Comparison of ENCODE assay signal across 31 mouse cellular contexts in genomic region chr2:92505291-92505690, GRCm38 (mm10).
"Had no signal": no experiment of that assay in that cellular context is flagged by ENCODE, and none has a peak within 500 bp of the region (broad histone marks: within the 10 kb centered on the region; RNA-seq: fewer than 3 reads in every experiment).

No protein-coding gene starts in this region.

- H3K27ac ChIP-seq: limb, embryonic 10.5 days; limb, embryonic 12.5 days; limb, embryonic 13.5 days; limb, embryonic 15.5 days; liver, embryonic 12.5 days; liver, embryonic 13.5 days; liver, embryonic 14.5 days; liver, embryonic 15.5 days; lung, embryonic 15.5 days; macrophage; midbrain, embryonic 12.5 days; midbrain, embryonic 13.5 days; midbrain, embryonic 15.5 days; neural tube, embryonic 12.5 days; neural tube, embryonic 13.5 days had no signal

- H3K9ac ChIP-seq: limb, embryonic 12.5 days; limb, embryonic 13.5 days; limb, embryonic 15.5 days; liver, embryonic 12.5 days; liver, embryonic 13.5 days; liver, embryonic 14.5 days; liver, embryonic 15.5 days; liver, postnatal 0 days; lung, embryonic 14.5 days; lung, embryonic 15.5 days; midbrain, embryonic 12.5 days; midbrain, embryonic 13.5 days; midbrain, embryonic 15.5 days; neural tube, embryonic 12.5 days; neural tube, embryonic 13.5 days had no signal

- DNase-seq: left cerebral cortex, postnatal 4 days; liver; liver, embryonic 13.5 days; liver, postnatal 0 days; lung, adult 18-20 months; lung, adult 2 months; lung, embryonic 14.5 days; lung, postnatal 10 days; lung, postnatal 14 days; lung, postnatal 36 days; lung, postnatal 4 days; midbrain, embryonic 14.5 days had no signal

- H3K4me1 ChIP-seq: limb, embryonic 12.5 days; limb, embryonic 13.5 days; limb, embryonic 15.5 days; liver, embryonic 12.5 days; liver, embryonic 13.5 days; liver, embryonic 15.5 days; lung, embryonic 15.5 days; megakaryocyte, embryonic 14.5 days; neural tube, embryonic 12.5 days had no signal

- H3K36me3 ChIP-seq: limb, embryonic 10.5 days; limb, embryonic 12.5 days; limb, embryonic 13.5 days; limb, embryonic 15.5 days; liver, embryonic 12.5 days; liver, embryonic 13.5 days; liver, embryonic 15.5 days; lung, embryonic 15.5 days; midbrain, embryonic 12.5 days; midbrain, embryonic 13.5 days; midbrain, embryonic 15.5 days; neural tube, embryonic 12.5 days; neural tube, embryonic 13.5 days had no signal

- H3K4me3 ChIP-seq: limb, embryonic 10.5 days; limb, embryonic 12.5 days; limb, embryonic 13.5 days; limb, embryonic 15.5 days; liver, embryonic 12.5 days; liver, embryonic 13.5 days; liver, embryonic 15.5 days; lung, embryonic 15.5 days; megakaryocyte, embryonic 14.5 days; midbrain, embryonic 12.5 days; midbrain, embryonic 13.5 days; midbrain, embryonic 15.5 days; myocyte; neural tube, embryonic 12.5 days; neural tube, embryonic 13.5 days had no signal

- ATAC-seq: liver, embryonic 12.5 days; liver, postnatal 0 days; lung, postnatal 0 days; midbrain, embryonic 13.5 days; midbrain, embryonic 15.5 days; midbrain, embryonic 16.5 days had no signal

- H3K4me2 ChIP-seq: limb, embryonic 12.5 days; limb, embryonic 13.5 days; limb, embryonic 15.5 days; liver, embryonic 11.5 days; liver, embryonic 12.5 days; liver, embryonic 13.5 days; liver, embryonic 15.5 days; lung, embryonic 14.5 days; lung, embryonic 15.5 days; midbrain, embryonic 12.5 days; midbrain, embryonic 13.5 days; midbrain, embryonic 15.5 days; neural tube, embryonic 12.5 days; neural tube, embryonic 13.5 days had no signal

- H3K27me3 ChIP-seq: limb, embryonic 12.5 days; limb, embryonic 13.5 days; limb, embryonic 15.5 days; liver, embryonic 12.5 days; liver, embryonic 13.5 days; liver, embryonic 15.5 days; lung, embryonic 15.5 days; midbrain, embryonic 12.5 days; midbrain, embryonic 13.5 days; midbrain, embryonic 15.5 days; neural tube, embryonic 12.5 days; neural tube, embryonic 13.5 days had no signal

- H3K9me3 ChIP-seq: limb, embryonic 10.5 days; limb, embryonic 12.5 days; limb, embryonic 13.5 days; limb, embryonic 15.5 days; liver, embryonic 12.5 days; liver, embryonic 13.5 days; liver, embryonic 15.5 days; lung, embryonic 15.5 days; midbrain, embryonic 12.5 days; midbrain, embryonic 13.5 days; midbrain, embryonic 15.5 days; neural tube, embryonic 12.5 days; neural tube, embryonic 13.5 days had no signal
